Mouse (Mus musculus) heart, embryonic 12.5 days (tissue): ENCODE data around the gene Samd3. TPM values are rescaled to one million over a fixed set of nuclear protein-coding genes. Genes with fewer than 3 reads are reported as not detected.

Experiments
- ATAC-seq: fragments of 200-750 bp; cut with Nextera tagmentation; 2 replicates; pipeline ENCODE4 v1.8.0; 2017; ENCODE audit warnings: moderate TSS enrichment, moderate library complexity; ENCODE audit not compliant: insufficient number of reproducible peaks, low FRiP score
- H3K27ac ChIP-seq: fragments of 300-500 bp; sonication (generic); 2 replicates; pipeline ENCODE4 v1.5.1; 2016; ENCODE audit warnings: mild to moderate bottlenecking, moderate library complexity; ENCODE audit not compliant: poor library complexity, severe bottlenecking
- H3K27me3 ChIP-seq: fragments of 300-500 bp; sonication (generic); replicated peaks from 2 replicates; pipeline ENCODE4 v1.6.1; 2016; ENCODE audit warnings: mild to moderate bottlenecking, moderate library complexity
- H3K36me3 ChIP-seq: fragments of 300-500 bp; sonication (generic); 2 replicates; pipeline ENCODE4 v1.6.1; 2016; ENCODE audit warnings: mild to moderate bottlenecking, moderate library complexity
- H3K4me1 ChIP-seq: fragments of 300-500 bp; sonication (generic); replicated peaks from 2 replicates; pipeline ENCODE4 v1.6.1; 2016; ENCODE audit warnings: mild to moderate bottlenecking
- H3K4me2 ChIP-seq: fragments of 300-500 bp; sonication (generic); 2 replicates; pipeline ENCODE4 v1.6.1; 2016; ENCODE audit warnings: mild to moderate bottlenecking, moderate library complexity
- H3K4me3 ChIP-seq: fragments of 300-500 bp; sonication (generic); 2 replicates; pipeline ENCODE4 v1.5.1; 2016; ENCODE audit warnings: mild to moderate bottlenecking
- H3K9ac ChIP-seq: fragments of 300-500 bp; sonication (generic); 2 replicates; pipeline ENCODE4 v1.6.1; 2016; ENCODE audit warnings: mild to moderate bottlenecking, moderate library complexity
- H3K9me3 ChIP-seq: fragments of 300-500 bp; sonication (generic); replicated peaks from 2 replicates; pipeline ENCODE4 v1.6.1; 2016; ENCODE audit warnings: mild to moderate bottlenecking, moderate library complexity
- WGBS: fragments of 180-500 bp; shearing (Covaris S2); methylation state at CpG from one replicate; pipeline ENCODE4 v1.1.7; 2016; 5-methylcytosine and 5-hydroxymethylcytosine counted together
- polyA plus RNA-seq: library from polyadenylated mRNA; unstranded; fragments of >200 nt; fragmentation: Nextera tagmentation; extraction: Ambion mirVana; gene quantifications from 2 replicates; pipeline ENCODE4 v1.2.1, GENCODE M21; 2016

The Samd3 gene
- polyA plus RNA-seq, 1 experiment from 2014 or later = not detected

DNA sequence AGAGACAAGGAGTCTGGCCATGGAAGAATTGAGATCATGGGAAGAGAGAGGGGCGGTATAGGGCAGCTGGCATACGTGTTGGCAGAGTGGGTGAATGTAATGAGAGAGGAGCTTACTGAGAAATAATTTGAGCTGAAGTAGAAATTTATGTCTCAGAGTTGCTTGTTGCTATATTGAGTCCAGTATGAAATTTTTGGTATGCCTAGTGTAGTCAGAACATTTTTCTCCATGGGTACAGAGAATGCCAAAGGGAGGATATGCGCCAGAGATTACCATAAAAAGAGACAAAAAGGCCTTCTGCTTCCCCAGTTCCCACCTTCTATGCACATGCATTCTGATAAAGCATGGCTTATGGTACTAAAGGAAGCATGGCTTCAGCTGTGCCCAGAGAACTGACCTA is 13.7 kb downstream of the Samd3 start:
- no peak for ATAC-seq
- WGBS = 84% methylated on average over 3 of the region's 3 CpGs
- H3K27me3 ChIP-seq = no peaks in the 10 kb centered on the region

DNA sequence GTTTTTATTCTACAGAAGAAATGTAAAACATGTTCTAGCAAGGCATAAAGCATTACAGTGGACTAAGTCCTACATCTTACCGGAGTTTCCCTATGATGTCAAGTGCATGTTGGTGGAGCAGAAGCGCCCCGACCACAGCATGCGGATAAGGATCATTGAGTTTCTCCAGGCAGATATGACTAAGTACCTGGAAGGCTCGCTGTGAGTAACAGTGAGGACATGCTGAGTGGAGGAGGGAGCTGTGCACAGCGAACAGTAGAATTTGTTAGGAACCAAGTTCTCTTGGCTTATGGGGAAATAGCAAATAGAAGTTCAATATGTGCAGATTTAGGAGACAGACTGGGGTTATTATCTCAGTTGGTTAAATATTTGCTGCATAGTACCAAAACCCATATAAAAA is 15.0 kb downstream of the Samd3 start:
- Histone ChIP-seq H3K27me3 (no peaks in the 10 kb centered on the region), H3K9ac (no peak overlapping the region), H3K4me1 (no peaks in the 10 kb centered on the region), H3K9me3 (no peaks in the 10 kb centered on the region), H3K4me2 (no peak overlapping the region), H3K36me3 (no peaks in the 10 kb centered on the region), H3K4me3 (no peak overlapping the region), H3K27ac (no peak overlapping the region)
- WGBS = 79% methylated on average over 6 of the region's 6 CpGs
- ATAC-seq = no peak

More for the DNA sequence above, 13.7 kb downstream of the Samd3 start:
- H3K4me2 ChIP-seq = no peak overlapping the region
- no peaks in the 10 kb centered on the region for H3K4me1 ChIP-seq
- no peak overlapping the region for H3K4me3 ChIP-seq
- H3K36me3 ChIP-seq = no peaks in the 10 kb centered on the region
- no peak overlapping the region for H3K9ac ChIP-seq
- H3K27ac ChIP-seq = no peak overlapping the region
- H3K9me3 ChIP-seq = no peaks in the 10 kb centered on the region

DNA sequence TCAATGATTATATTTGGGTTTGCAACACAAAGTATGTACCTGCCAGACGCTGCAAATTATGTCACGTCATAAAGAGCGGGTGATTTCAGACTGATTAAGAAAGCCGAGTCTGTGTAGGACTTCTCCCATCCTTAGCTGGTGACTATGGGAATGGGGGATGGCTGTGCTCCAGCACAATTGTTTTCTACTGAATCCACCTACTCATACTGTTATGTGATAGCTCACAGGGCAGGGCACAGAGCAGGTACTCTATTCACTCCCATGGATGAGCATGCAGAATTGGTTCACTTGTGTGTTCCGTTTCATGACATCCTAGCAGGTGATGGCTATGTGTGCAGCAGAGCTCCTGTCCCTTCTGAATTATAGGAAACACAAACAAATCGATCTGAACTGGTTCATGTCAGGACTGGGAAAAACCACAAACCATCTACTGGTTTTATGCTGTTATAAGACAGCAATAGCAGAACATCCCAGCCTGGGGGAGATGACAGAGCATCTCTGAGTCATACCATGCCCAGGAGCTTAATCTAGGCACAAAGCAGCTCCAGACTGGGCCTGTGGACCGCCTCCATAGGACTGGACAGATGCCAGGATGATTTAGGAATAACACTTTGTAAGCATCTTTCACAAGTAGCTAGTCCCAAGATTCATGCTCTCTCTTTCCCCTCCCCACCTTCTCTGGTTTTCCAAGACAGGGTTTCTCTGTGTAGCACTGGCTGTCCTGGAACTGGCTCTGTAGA is 20.1 kb downstream of the Samd3 start:
- H3K9ac ChIP-seq = no peak overlapping the region
- H3K4me3 ChIP-seq = no peak overlapping the region
- no peak overlapping the region for H3K27ac ChIP-seq
- no peak for ATAC-seq
- H3K4me1 ChIP-seq = no peaks in the 10 kb centered on the region
- no peaks in the 10 kb centered on the region for H3K36me3 ChIP-seq
- no peak overlapping the region for H3K4me2 ChIP-seq
- H3K27me3 ChIP-seq = no peaks in the 10 kb centered on the region
- no peaks in the 10 kb centered on the region for H3K9me3 ChIP-seq
- WGBS = 72% methylated on average over 7 of the region's 7 CpGs

DNA sequence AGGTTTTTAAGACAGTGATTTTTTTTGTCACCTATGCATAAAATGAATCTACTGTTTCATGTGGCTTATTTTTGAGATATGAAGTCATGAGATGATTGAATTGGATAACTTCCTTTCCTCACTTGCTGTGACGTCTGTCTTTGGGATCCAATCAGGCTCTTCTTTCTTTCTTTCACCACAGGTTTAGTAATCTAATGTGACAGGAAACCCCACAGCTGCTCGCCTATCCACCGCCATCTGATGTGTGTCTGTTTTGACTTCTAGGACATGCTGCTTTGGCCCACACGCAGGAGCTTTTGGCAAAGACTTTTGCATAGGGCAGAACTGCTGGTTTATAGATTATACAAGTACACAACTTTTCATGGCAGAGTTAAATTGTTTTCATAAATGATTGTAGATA is 30.4 kb downstream of the Samd3 start:
- WGBS = 52% methylated on average over 4 of the region's 4 CpGs
- no peak for ATAC-seq
- Histone ChIP-seq H3K27ac (no peak overlapping the region), H3K9me3 (no peaks in the 10 kb centered on the region), H3K4me3 (no peak overlapping the region), H3K9ac (no peak overlapping the region), H3K27me3 (no peaks in the 10 kb centered on the region), H3K4me1 (no peaks in the 10 kb centered on the region), H3K4me2 (no peak overlapping the region), H3K36me3 (no peaks in the 10 kb centered on the region)

DNA sequence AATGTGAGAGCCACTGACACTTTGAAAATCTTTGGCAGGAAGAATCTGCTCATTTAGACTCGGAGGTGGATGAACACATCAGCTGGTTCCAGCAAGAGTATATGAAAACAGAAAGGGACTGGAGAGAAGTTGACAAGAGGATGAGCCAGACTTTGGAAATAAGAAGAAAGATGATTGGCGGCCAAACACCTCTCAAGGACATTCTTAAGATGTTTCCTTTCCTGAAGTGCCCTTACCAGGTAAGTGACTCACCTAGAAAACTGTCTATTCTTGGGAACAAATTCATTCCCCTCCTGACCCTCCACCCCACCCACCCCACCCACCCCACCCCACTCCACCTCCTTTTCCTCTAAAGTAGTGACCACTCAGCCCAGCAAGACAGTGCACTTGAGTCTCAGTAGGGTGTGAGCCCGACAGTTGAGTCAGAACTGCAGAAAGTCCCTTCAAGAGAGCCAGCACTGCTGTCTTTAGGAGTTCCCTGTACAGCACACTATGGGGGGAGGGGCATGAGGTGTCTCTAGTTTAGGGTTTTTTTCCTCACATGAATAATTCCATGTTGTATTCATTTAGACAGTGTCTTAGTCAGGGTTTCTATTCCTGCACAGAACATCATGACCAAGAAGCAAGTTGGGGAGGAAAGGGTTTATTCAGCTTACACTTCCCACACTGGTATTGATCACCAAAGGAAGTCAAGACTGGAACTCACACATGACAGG is 34.4 kb downstream of the Samd3 start:
- no peak for ATAC-seq
- no peak overlapping the region for H3K9ac ChIP-seq
- H3K36me3 ChIP-seq = no peaks in the 10 kb centered on the region
- H3K4me2 ChIP-seq = no peak overlapping the region
- no peaks in the 10 kb centered on the region for H3K27me3 ChIP-seq
- H3K4me3 ChIP-seq = no peak overlapping the region
- WGBS = 74% methylated on average over 3 of the region's 3 CpGs
- no peak overlapping the region for H3K27ac ChIP-seq
- no peaks in the 10 kb centered on the region for H3K9me3 ChIP-seq
- H3K4me1 ChIP-seq = no peaks in the 10 kb centered on the region

DNA sequence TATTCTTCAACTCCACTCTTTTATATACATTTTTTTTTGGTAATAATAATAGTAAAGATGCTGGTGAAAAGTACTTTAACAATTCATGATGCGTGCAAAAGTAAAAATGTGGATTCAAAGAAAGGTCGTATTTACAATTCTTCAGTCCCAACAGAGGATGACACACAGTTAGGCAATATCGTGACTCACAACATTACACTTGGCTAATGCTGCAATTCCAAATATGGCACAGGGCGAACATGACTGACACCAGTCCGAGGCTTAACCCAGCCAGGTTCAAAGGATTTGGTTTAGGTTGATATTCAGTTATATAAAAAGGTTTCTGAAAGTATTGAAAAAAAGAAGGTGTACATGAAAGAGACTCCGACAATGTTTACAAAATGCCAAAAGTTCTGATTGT is 45.9 kb downstream of the Samd3 start:
- H3K9me3 ChIP-seq = no peaks in the 10 kb centered on the region
- H3K36me3 ChIP-seq = peaks cover 38% of the 10 kb centered on the region
- 89% methylated on average over 6 of the region's 6 CpGs for WGBS
- H3K27me3 ChIP-seq = no peaks in the 10 kb centered on the region
- no peaks in the 10 kb centered on the region for H3K4me1 ChIP-seq
- no peak overlapping the region for H3K4me2 ChIP-seq
- H3K9ac ChIP-seq = no peak overlapping the region
- no peak for ATAC-seq
- no peak overlapping the region for H3K27ac ChIP-seq
- no peak overlapping the region for H3K4me3 ChIP-seq

DNA sequence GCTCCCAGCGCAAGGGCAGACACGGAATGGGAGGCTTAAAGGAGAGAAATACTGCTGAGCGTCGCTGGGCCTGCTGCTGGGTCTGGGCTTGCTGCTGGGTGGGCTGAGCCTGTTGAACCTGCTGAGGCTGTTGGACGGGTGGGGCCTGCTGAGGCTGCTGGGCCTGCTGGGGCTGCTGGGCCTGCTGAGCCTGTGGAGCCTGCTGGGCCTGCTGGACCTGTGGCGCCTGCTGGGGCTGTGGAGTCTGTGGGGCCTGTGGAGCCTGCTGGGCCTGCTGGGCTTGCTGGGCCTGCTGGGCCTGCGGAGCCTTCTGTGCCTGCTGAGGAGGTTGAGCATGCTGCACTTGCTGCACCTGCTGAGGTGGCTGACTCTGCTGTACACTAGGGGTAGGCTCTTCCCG is 50.5 kb downstream of the Samd3 start:
- Histone ChIP-seq H3K4me1 (no peaks in the 10 kb centered on the region), H3K9me3 (no peaks in the 10 kb centered on the region), H3K9ac (no peak overlapping the region), H3K4me2 (no peak overlapping the region), H3K4me3 (no peak overlapping the region), H3K27me3 (no peaks in the 10 kb centered on the region), H3K36me3 (peaks cover 38% of the 10 kb centered on the region), H3K27ac (no peak overlapping the region)
- no peak for ATAC-seq
- WGBS = 64% methylated on average over 8 of the region's 8 CpGs

DNA sequence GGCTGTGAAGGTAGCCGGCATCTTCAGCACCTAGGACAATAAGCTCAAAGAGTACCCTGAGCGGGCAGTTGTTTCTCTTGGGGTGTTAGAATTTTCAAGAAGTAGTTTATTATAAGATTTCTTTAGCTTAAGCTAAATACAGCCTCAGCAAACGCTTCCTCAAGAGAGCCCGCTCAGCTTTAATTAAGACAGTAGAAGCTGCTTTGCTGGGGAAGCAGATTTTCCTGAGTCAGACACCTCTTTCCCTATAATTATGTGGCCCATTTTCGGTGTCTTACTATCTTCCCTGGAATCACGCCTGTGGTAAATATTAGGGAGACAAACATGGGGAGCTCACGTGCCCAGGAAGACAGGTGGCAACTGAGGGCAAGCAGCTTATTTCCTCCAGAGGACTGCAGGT is 57.6 kb downstream of the Samd3 start:
- no peak for ATAC-seq
- Histone ChIP-seq H3K27me3 (no peaks in the 10 kb centered on the region), H3K4me1 (no peaks in the 10 kb centered on the region), H3K27ac (no peak overlapping the region), H3K9me3 (no peaks in the 10 kb centered on the region), H3K9ac (no peak overlapping the region), H3K36me3 (peaks cover 29% of the 10 kb centered on the region), H3K4me3 (no peak overlapping the region), H3K4me2 (no peak overlapping the region)
- WGBS = 90% methylated on average over 7 of the region's 7 CpGs

DNA sequence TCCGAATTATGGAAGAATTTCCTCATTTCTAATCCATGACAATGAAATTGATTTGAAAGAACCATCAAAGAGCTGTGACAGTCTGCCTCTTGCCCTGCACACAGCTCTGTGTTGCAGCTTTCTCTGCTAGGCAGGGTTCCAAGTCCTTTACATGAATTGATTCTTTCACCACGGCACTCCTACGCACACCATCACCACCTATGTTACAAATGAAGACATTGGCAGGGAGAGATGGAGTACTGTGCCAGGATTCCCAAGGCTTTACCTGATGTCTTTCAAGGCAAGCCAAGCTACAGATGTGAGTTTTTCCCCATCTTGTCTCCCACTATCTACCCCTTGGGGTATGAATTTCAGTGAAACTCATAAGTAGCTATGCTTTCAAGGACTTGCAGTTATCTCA is 67.7 kb downstream of the Samd3 start:
- H3K9ac ChIP-seq = no peak overlapping the region
- H3K27ac ChIP-seq = no peak overlapping the region
- WGBS = 71% methylated on average over 3 of the region's 3 CpGs
- no peak overlapping the region for H3K4me3 ChIP-seq
- no peaks in the 10 kb centered on the region for H3K9me3 ChIP-seq
- no peaks in the 10 kb centered on the region for H3K4me1 ChIP-seq
- peaks cover 26% of the 10 kb centered on the region for H3K36me3 ChIP-seq
- no peaks in the 10 kb centered on the region for H3K27me3 ChIP-seq
- H3K4me2 ChIP-seq = no peak overlapping the region
- no peak for ATAC-seq

DNA sequence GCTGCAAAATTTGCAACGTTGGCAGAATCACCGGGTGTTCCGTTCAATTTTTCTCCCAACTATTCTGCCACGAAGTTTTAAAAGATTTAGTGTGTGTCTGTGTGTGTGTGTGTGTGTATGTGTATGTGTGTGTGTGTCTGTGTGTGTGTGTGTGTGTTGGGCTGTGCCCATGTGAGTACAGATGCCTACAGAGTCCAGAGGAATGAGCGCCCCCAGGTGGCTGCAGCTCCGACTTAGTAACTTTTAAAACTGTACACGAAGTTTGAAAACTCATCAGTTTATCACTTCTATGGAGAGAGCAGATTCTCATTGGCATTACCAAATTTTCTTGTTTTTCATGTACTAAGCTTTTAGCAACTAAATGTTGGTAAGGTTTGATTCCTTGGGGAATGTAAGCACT is 68.1 kb downstream of the Samd3 start:
- Histone ChIP-seq H3K4me2 (no peak overlapping the region), H3K4me3 (no peak overlapping the region), H3K27me3 (no peaks in the 10 kb centered on the region), H3K36me3 (peaks cover 24% of the 10 kb centered on the region), H3K4me1 (no peaks in the 10 kb centered on the region), H3K27ac (no peak overlapping the region), H3K9ac (no peak overlapping the region), H3K9me3 (no peaks in the 10 kb centered on the region)
- no peak for ATAC-seq
- WGBS = 84% methylated on average over 7 of the region's 7 CpGs

DNA sequence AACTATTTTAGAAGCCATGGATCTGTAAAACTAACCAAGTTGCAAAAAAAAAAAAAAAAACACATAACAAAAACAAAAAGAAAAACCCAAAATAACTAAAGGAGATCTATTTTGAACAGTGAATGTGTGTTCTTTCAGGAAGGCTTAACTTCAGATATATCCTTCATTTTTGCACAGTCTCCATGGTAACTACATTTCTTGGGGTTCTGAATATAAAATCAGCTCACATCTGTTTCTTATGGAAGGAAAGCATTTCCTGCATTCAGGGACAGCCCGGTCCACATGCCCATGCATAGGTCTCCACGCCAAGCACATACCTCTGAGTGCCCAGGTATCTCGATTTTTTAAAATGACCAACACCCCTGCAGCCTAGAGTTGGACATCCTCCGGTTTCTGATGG is 72.8 kb downstream of the Samd3 start:
- no peaks in the 10 kb centered on the region for H3K4me1 ChIP-seq
- no peaks in the 10 kb centered on the region for H3K27me3 ChIP-seq
- peaks cover 18% of the 10 kb centered on the region for H3K36me3 ChIP-seq
- ATAC-seq = no peak
- no peak overlapping the region for H3K4me3 ChIP-seq
- WGBS = 85% methylated on average over 4 of the region's 4 CpGs
- no peak overlapping the region for H3K9ac ChIP-seq
- no peak overlapping the region for H3K27ac ChIP-seq
- no peak overlapping the region for H3K4me2 ChIP-seq
- H3K9me3 ChIP-seq = no peaks in the 10 kb centered on the region

DNA sequence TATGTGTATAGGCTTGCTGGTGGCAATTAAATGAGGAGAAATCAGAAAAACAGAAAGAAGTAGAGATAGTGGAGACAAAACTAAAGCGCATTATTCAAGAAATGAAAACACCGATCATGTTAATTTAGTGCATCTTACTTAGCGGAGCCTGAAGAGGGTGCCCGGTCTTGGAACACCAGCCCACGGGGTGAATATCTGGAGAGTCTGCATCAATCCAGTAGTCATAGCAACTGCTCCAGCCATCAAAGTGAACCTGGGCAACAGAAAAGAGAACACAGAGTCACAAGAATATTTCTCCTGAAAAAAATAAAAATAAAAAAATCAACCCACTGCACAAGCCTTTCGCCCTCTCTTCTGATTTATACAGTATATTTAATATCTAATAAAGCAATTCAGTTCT is 74.0 kb downstream of the Samd3 start:
- 92% methylated on average over 6 of the region's 6 CpGs for WGBS
- Histone ChIP-seq H3K4me3 (no peak overlapping the region), H3K36me3 (peaks cover 23% of the 10 kb centered on the region), H3K9ac (no peak overlapping the region), H3K27me3 (no peaks in the 10 kb centered on the region), H3K9me3 (no peaks in the 10 kb centered on the region), H3K4me1 (no peaks in the 10 kb centered on the region), H3K27ac (no peak overlapping the region), H3K4me2 (no peak overlapping the region)
- ATAC-seq = no peak
